Mouse (Mus musculus) liver, embryonic 14.5 days (tissue): ENCODE results near the gene C1rl.

ENCODE experiments used
- CTCF ChIP-seq: IDR thresholded peaks from 2 replicates; pipeline ENCODE4 v1.5.1; 2016; ENCODE audit warnings: antibody characterized with exemption, low read depth, control low read depth
- EP300 ChIP-seq: IDR thresholded peaks from 2 replicates; pipeline ENCODE4 v1.6.1; 2016; ENCODE audit warnings: antibody characterized with exemption, low read depth

- TF ChIP-seq CTCF (no peak), EP300 (no peak)
These were observed 45.6 kb upstream of the C1rl start for GRCm38 (mm10) chr6:124447356-124447755.
